In the genomic region with DNA sequence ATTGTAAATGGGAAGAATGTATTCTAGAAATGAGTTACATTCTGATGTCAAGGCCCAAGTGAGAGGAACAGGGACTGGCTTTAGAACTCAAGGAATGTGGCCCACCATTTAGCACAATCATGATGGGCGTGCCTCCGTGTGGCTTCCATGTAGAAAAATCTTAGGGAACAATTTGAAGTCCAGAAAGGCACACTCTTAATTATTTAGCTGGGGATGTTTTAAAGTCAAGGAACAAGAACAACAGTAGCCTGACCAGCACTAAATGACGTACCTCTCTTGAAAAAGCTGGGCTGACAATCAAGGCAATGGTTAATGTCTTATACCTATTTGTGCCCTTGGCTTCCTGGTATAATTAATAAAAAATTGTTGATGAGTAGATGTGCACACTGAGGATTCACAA, we compare ENCODE assay signal across 27 mouse cellular contexts.
"Had no signal": no experiment of that assay in that cellular context is flagged by ENCODE, and none has a peak within 500 bp of the region (broad histone marks: within the 10 kb centered on the region; RNA-seq: fewer than 3 reads in every experiment).

No protein-coding gene starts in this region.

- H3K27me3 ChIP-seq: heart, embryonic 12.5 days; heart, embryonic 13.5 days; heart, embryonic 15.5 days; hindbrain, embryonic 12.5 days; hindbrain, embryonic 13.5 days; hindbrain, embryonic 15.5 days; intestine, embryonic 15.5 days; kidney, embryonic 15.5 days had no signal

- H3K27ac ChIP-seq: heart, embryonic 10.5 days; heart, embryonic 13.5 days; heart, embryonic 15.5 days; hindbrain, embryonic 10.5 days; hindbrain, embryonic 12.5 days; hindbrain, embryonic 13.5 days; hindbrain, embryonic 14.5 days; hindbrain, embryonic 15.5 days; hindbrain, postnatal 0 days; intestine, embryonic 15.5 days; kidney, embryonic 15.5 days; kidney, postnatal 0 days; layer of hippocampus, adult 2 months; left cerebral cortex, adult 2 months had no signal

- H3K4me3 ChIP-seq: heart, embryonic 10.5 days; heart, embryonic 12.5 days; heart, embryonic 13.5 days; heart, embryonic 15.5 days; hindbrain, embryonic 10.5 days; hindbrain, embryonic 12.5 days; hindbrain, embryonic 13.5 days; hindbrain, embryonic 15.5 days; intestine, embryonic 15.5 days; kidney, embryonic 15.5 days; layer of hippocampus, adult 2 months; left cerebral cortex, adult 2 months had no signal

- H3K36me3 ChIP-seq: heart, embryonic 10.5 days; heart, embryonic 12.5 days; heart, embryonic 13.5 days; heart, embryonic 15.5 days; hindbrain, embryonic 10.5 days; hindbrain, embryonic 12.5 days; hindbrain, embryonic 13.5 days; hindbrain, embryonic 15.5 days; intestine, embryonic 15.5 days; kidney, embryonic 15.5 days had no signal

- H3K4me1 ChIP-seq: heart, embryonic 12.5 days; heart, embryonic 15.5 days; hindbrain, embryonic 12.5 days; hindbrain, embryonic 13.5 days; hindbrain, embryonic 15.5 days; intestine, embryonic 15.5 days had no signal

- DNase-seq: heart, postnatal 10 days; heart, postnatal 14 days; heart, postnatal 36 days; heart, postnatal 4 days; kidney, adult 11 months; kidney, adult 18-20 months; kidney, postnatal 10 days; kidney, postnatal 25 days; kidney, postnatal 36 days; kidney, postnatal 4 days; layer of hippocampus, adult 9-11 months; layer of hippocampus, postnatal 36 days had no signal
